In genomic region chr7:58870661-58871060, GRCm38 (mm10) we compare ENCODE assay signal across 13 mouse cellular contexts.
A peak's percentile ranks its signal among the peaks of the same experiment; 100 is the strongest.
DNase-seq lines count a peak whose midpoint lies in the region; ATAC-seq lines count a peak whose summit lies in the region.
"Had no signal": no experiment of that assay in that cellular context is flagged by ENCODE, and none has a peak within 500 bp of the region (broad histone marks: within the 10 kb centered on the region; RNA-seq: fewer than 3 reads in every experiment).

No protein-coding gene starts in this region.

- no peaks in the 10 kb centered on the region for H3K9me3 ChIP-seq in midbrain, embryonic 11.5 days (ENCODE audit: control insufficient read depth, low read length)
- no peaks in the 10 kb centered on the region for H3K9me3 ChIP-seq in midbrain, embryonic 10.5 days (replicated peaks)
- H3K9me3 ChIP-seq: heart, embryonic 15.5 days; hindbrain, embryonic 15.5 days; limb, embryonic 12.5 days; lung, embryonic 15.5 days had no signal

- H3K9ac ChIP-seq in midbrain, embryonic 11.5 days (ENCODE audit: low read length), result no peak overlapping the region
- H3K9ac ChIP-seq: heart, embryonic 15.5 days; hindbrain, embryonic 15.5 days; limb, embryonic 12.5 days; lung, embryonic 15.5 days had no signal

- no peak for ATAC-seq in midbrain, embryonic 11.5 days (ENCODE audit: low FRiP score)
- ATAC-seq in cerebellum, adult (ENCODE audit: insufficient number of reproducible peaks, low FRiP score, low TSS enrichment), result no peak

- H3K36me3 ChIP-seq in midbrain, embryonic 11.5 days (ENCODE audit: control insufficient read depth, insufficient read depth, low read length), result no peaks in the 10 kb centered on the region
- no peaks in the 10 kb centered on the region for H3K36me3 ChIP-seq in midbrain, embryonic 10.5 days
- H3K36me3 ChIP-seq: heart, embryonic 15.5 days; hindbrain, embryonic 15.5 days; limb, embryonic 12.5 days; lung, embryonic 15.5 days had no signal

- DNase-seq in adrenal gland, postnatal 10 days, result peak; percentile 3
- no peak for DNase-seq in adrenal gland, adult 18-20 months (ENCODE audit: low spot score in 2 of 2)
- peak; percentile 3 for DNase-seq in heart, postnatal 4 days
- no peak for DNase-seq in heart, adult 18-20 months
- peak; percentile 56 for DNase-seq in midbrain, embryonic 11.5 days (ENCODE audit: low spot score, missing footprints)
- no peak for DNase-seq in midbrain, embryonic 10.5 days (ENCODE audit: low spot score)
- peak; percentile 4 for DNase-seq in fibroblast of lung, adult 2 months (ENCODE audit: low read depth)
- DNase-seq: cerebellum, adult 18-20 months had no signal

- peaks cover 5% of the 10 kb centered on the region; the same call in 1 of the 2 replicates for H3K4me1 ChIP-seq in midbrain, embryonic 11.5 days (ENCODE audit: control insufficient read depth, insufficient read depth, low read length)
- peaks cover 16% of the 10 kb centered on the region for H3K4me1 ChIP-seq in midbrain, embryonic 10.5 days
- H3K4me1 ChIP-seq: heart, embryonic 15.5 days; hindbrain, embryonic 15.5 days; limb, embryonic 12.5 days; lung, embryonic 15.5 days had no signal

- 40% methylated on average over 1 of the region's 1 CpGs for WGBS in midbrain, embryonic 11.5 days
- WGBS in midbrain, embryonic 10.5 days, result 63% methylated on average over 1 of the region's 1 CpGs

- H3K4me3 ChIP-seq in midbrain, embryonic 11.5 days (ENCODE audit: low read depth, low read length), result no peak overlapping the region
- no peak overlapping the region for H3K4me3 ChIP-seq in midbrain, embryonic 10.5 days
- H3K4me3 ChIP-seq: heart, embryonic 15.5 days; hindbrain, embryonic 15.5 days; limb, embryonic 12.5 days; lung, embryonic 15.5 days had no signal

- H3K27ac ChIP-seq in midbrain, embryonic 11.5 days (ENCODE audit: low read depth, low read length), result no peak overlapping the region
- H3K27ac ChIP-seq in midbrain, embryonic 10.5 days (replicated peaks), result no peak overlapping the region
- H3K27ac ChIP-seq: heart, embryonic 15.5 days; hindbrain, embryonic 15.5 days; limb, embryonic 12.5 days; lung, embryonic 15.5 days had no signal

- no peak overlapping the region for H3K4me2 ChIP-seq in midbrain, embryonic 11.5 days
- H3K4me2 ChIP-seq: heart, embryonic 15.5 days; hindbrain, embryonic 15.5 days; limb, embryonic 12.5 days; lung, embryonic 15.5 days had no signal

- H3K27me3 ChIP-seq in midbrain, embryonic 11.5 days (ENCODE audit: control insufficient read depth, insufficient read depth, low read length), result no peaks in the 10 kb centered on the region
- no peaks in the 10 kb centered on the region for H3K27me3 ChIP-seq in midbrain, embryonic 10.5 days (ENCODE audit: low read depth, poor library complexity, severe bottlenecking)
- H3K27me3 ChIP-seq: heart, embryonic 15.5 days; hindbrain, embryonic 15.5 days; limb, embryonic 12.5 days; lung, embryonic 15.5 days had no signal

Comparison
In these comparisons a context has a peak if more than half of its experiments do, and no peak if none do; other contexts are left out.
1. DNase-seq: peak in adrenal gland, postnatal 10 days (single experiment), heart, postnatal 4 days (single experiment), midbrain, embryonic 11.5 days (single experiment) and fibroblast of lung, adult 2 months (single experiment); none in adrenal gland, adult 18-20 months (0 of 2), heart, adult 18-20 months (0 of 2) and midbrain, embryonic 10.5 days (single experiment).